Mouse (Mus musculus): ENCODE measurements at regions not wholly inside any gene's neighbourhood (a gene's known extent, or its start where the extent isn't known, plus 50 kb on each side); places are given as distances from the start of the nearest gene placed in this dataset.

DNA sequence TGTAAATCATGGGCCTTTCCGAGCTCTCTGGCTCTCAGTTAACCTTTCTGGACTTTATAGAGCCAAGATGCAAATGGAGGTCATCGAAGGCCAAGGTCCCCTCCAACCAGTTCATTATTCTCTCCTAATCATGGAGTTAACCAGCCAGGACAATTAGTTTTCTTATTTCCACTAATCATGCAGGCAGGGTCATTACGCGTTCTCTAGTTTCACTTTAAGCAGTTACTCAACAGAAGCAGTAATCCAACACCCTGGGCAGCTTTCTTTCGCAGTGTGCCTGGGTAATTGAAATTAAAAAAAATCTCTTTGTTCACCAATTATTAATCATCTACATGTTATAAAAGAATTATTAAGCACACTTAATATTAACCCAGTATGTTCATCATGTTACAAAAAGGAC is 137.3 kb downstream of the Basp1 start:
- TF ChIP-seq NANOG (IDR thresholded peaks at IDR 0.05; ENCODE audit: borderline replicate concordance, low read length) (no peak), CTCF (conservative IDR thresholded peaks at IDR 0.05; ENCODE audit: low read length) (no peak)
